Mouse (Mus musculus): ENCODE data around the gene Fto.
A peak's percentile ranks its signal among the peaks of the same experiment; 100 is the strongest.

Gene Fto

GRCm38 (mm10) chr8:91630320-91631033, 317.2 kb downstream of the Fto start:
- ATAC-seq (ENCODE audit: insufficient number of reproducible peaks, low FRiP score, low TSS enrichment), result no peak

- peak; percentile 43; the same call in 1 of the 2 replicates for ATAC-seq (ENCODE audit: insufficient number of reproducible peaks, low FRiP score, low TSS enrichment)
These were observed 319.1 kb downstream of the Fto start for GRCm38 (mm10) chr8:91632411-91632810.

DNA sequence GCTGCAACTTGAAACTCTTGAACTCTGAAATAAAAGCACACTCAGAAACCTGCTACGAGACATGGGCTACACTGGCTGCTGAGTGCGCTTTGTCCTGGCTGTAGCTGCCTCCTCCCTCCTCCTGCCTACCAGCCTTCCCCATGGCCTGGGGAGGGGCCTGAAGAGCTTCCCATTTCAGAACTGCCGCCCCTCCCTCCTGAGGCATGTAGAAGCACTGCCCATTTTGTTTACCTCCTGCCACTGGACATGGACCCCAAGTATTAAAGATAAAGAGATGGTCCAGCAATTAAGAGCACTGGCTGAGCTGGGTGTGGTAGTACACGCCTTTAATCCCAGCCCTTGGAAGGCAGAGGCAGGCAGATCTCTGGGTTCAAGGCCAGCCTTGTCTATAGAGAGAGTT, 322.1 kb downstream of the Fto start:
- ATAC-seq (ENCODE audit: insufficient number of reproducible peaks, low FRiP score, low TSS enrichment), result no peak

DNA sequence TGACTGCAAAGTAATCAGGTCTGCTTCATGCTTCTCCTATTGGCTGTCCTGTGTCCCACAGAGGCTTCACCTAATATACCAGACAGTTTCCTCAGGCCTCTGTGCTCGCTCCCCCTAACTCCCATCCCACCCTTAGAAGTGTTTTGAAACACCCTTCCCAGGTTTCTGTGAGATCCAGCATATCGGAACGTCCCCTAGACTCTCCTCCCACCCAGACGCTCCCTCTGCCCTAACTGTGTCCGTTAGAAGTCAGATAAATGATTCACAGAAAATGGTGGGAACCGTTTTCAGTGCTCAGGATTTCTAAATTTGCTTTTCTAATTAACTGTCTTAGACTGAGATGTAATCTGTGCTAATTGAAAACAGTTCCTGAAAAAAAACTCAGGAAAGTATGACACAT, 323.6 kb downstream of the Fto start:
- no peak for ATAC-seq (ENCODE audit: insufficient number of reproducible peaks, low FRiP score, low TSS enrichment)

DNA sequence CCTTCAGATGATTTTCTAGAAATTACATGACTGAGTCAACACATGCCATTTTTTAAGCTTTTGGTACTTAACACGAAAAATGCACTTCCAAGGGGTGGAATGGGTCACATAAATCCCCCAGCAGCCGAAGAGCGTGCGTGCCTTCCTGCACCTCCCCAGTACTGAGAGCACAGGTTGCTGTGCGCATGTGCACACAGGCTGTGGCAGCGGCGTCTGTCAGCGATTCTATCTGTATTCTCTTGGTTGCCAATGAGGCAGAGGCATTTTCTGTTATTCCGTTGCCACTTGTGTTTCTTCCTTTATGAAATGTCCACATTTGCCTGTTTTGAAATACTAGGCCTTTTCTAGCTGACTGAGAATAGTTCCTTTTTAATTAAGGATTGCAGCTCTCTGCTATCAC, 324.4 kb downstream of the Fto start:
- ATAC-seq (ENCODE audit: insufficient number of reproducible peaks, low FRiP score, low TSS enrichment), result no peak

DNA sequence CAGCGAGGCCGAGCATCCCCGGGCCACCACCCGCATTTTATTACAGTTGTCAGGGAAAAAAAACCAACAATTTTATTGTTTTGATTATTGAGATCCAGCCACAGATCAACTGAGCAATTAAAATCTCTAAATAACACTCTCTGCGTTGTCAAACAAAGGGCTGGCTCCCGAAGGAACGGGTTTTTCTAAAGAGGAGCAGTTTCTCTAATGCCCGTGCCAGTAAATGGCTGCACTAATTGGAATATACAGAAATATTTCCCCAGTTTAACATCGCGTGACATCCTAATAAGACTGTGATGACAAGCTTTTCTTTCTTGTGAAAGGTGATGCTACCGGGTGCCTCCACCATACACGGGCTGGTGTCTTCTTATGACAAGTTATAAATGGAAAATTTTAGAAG, 324.9 kb downstream of the Fto start:
- no peak for ATAC-seq (ENCODE audit: insufficient number of reproducible peaks, low FRiP score, low TSS enrichment)

GRCm38 (mm10) chr8:91640471-91640870, 327.1 kb downstream of the Fto start:
- ATAC-seq (ENCODE audit: insufficient number of reproducible peaks, low FRiP score, low TSS enrichment), result no peak

DNA sequence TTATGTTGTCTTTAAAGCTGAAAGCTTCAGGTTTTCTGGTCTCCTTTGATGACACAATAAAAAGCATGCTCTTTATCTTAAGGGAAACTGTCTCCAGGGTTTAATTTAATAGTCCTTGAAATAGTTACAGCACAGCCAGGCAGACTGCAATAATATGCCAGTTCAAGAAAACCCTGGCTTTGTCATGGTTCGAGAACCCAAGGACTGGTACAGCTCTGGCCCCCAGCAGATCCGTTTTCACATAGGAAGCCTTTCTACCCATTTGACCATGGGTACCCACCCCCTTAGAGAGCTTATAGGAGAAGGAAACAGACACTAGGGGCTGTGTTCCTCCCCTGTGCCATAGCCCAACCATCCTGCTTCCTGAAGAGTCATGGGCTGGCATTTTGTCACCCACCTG, 332.2 kb downstream of the Fto start:
- ATAC-seq (ENCODE audit: insufficient number of reproducible peaks, low FRiP score, low TSS enrichment), result no peak

DNA sequence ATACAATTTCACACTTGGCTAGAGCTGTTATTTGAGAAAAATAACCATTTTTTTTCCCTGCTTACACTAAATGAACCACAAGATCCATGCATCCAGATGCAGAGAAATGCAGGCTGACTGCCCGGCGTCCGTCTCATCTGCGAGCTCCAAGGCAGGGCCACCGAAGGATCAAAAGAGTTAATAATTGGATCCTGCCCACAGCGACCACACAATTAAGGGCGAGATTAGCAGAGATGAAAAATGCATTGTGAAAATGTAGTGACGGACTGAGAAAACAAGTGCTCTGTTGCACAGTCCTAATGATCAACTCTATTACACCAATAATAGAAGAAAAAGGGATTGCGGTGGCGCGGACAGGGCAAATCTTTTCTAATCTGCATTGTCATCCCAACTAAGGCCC, 334.6 kb downstream of the Fto start:
- no peak for ATAC-seq (ENCODE audit: insufficient number of reproducible peaks, low FRiP score, low TSS enrichment)

GRCm38 (mm10) chr8:91648776-91649175, 335.5 kb downstream of the Fto start:
- no peak for ATAC-seq (ENCODE audit: insufficient number of reproducible peaks, low FRiP score, low TSS enrichment)

GRCm38 (mm10) chr8:91653561-91653960, 340.2 kb downstream of the Fto start:
- no peak for ATAC-seq (ENCODE audit: insufficient number of reproducible peaks, low FRiP score, low TSS enrichment)

DNA sequence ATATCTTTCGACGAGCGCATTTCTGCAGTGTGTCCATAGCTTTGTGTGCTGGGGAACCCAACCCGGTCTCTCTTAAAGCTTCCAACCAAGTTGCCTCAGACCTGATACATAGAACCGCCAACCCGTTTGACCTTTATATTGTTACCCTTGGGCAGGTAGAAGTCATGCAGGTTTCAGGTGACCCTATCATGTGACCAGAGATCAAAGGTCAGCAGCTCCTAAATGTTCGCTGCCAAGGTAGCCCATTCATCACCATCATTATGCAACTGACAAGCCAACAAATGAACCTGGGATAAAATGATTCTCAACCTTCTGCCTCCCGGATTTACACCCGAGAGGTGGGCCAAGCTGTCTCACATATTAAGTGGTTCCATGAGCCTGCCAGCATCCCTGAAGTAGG, 344.1 kb downstream of the Fto start:
- no peak for ATAC-seq (ENCODE audit: insufficient number of reproducible peaks, low FRiP score, low TSS enrichment)

- ATAC-seq (ENCODE audit: insufficient number of reproducible peaks, low FRiP score, low TSS enrichment), result no peak
These were observed 347.6 kb downstream of the Fto start for GRCm38 (mm10) chr8:91660879-91661278.

- no peak for ATAC-seq (ENCODE audit: insufficient number of reproducible peaks, low FRiP score, low TSS enrichment)
These were observed 356.2 kb downstream of the Fto start for GRCm38 (mm10) chr8:91669461-91670071.

GRCm38 (mm10) chr8:91676928-91677327, 363.6 kb downstream of the Fto start:
- peak; percentile 59; the same call in 1 of the 2 replicates for ATAC-seq (ENCODE audit: insufficient number of reproducible peaks, low FRiP score, low TSS enrichment)

DNA sequence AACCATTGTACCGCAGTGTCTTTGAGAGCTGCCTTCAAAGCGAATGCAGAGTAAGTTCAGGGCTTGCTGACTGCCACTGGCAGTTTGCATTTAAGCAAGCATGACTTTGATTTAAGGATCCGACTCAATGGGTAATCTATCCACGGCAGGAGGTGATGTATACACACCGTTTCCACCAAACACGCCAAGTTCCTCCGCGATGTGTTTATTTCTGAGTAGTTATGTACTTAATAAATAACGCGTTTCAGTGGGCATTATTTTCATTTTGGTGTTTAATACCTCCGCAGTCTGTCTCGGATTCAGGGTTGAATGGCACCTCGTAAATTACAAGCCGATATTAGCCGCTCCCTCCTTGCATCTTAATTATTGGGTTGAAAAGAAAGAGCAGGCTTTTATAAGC, 366.1 kb downstream of the Fto start:
- ATAC-seq (ENCODE audit: insufficient number of reproducible peaks, low FRiP score, low TSS enrichment), result no peak

DNA sequence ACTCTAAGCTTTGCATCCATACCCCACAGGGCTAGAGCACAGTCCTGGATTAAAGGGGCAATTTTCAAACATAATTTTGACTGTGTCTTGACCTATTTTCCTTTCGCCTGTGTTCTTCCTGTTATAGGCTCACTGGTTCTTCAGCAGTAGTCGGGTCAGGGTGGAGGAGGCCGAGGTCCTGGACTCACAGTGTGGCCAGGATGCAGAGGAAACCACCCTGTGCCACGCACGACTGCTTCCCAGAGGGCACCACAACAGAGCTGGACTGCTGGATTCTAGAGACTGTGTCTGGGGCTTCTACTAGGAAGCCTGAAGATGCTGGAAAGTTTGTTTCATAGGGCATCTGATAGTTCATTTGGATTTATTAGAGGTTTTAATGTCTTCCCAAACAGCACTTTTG, 366.8 kb downstream of the Fto start:
- no peak for ATAC-seq (ENCODE audit: insufficient number of reproducible peaks, low FRiP score, low TSS enrichment)

- no peak for ATAC-seq (ENCODE audit: insufficient number of reproducible peaks, low FRiP score, low TSS enrichment)
These were observed 371.4 kb downstream of the Fto start for GRCm38 (mm10) chr8:91684596-91685317.

GRCm38 (mm10) chr8:91685408-91685807, 372.1 kb downstream of the Fto start:
- ATAC-seq (ENCODE audit: insufficient number of reproducible peaks, low FRiP score, low TSS enrichment), result no peak

GRCm38 (mm10) chr8:91692056-91692721, 378.9 kb downstream of the Fto start:
- ATAC-seq (ENCODE audit: insufficient number of reproducible peaks, low FRiP score, low TSS enrichment), result no peak

DNA sequence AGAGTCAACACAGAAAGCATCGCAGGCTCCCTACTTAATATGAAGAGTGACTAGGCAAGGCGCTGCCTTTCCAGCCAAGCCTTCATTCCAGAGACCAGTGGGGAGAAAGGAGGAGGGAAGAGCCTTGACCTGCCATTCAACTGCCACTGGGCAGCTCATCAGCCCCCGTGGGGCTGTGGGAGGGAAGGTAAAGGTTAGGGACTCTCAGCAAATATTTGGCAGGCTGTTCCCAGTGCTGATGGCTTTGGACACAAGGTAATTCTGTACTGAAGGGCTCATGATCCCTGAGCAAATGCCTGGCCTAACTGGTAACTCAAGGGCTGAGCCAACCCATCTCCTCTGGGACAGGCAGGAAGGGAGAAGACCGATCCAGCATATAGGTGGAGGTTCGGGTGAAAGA, 393.2 kb downstream of the Fto start:
- no peak for ATAC-seq (ENCODE audit: insufficient number of reproducible peaks, low FRiP score, low TSS enrichment)
